Mouse (Mus musculus): ENCODE measurements at regions not wholly inside any gene's neighbourhood (a gene's known extent, or its start where the extent isn't known, plus 50 kb on each side); places are given as distances from the start of the nearest gene placed in this dataset.

GRCm38 (mm10) chr13:37148627-37149026 lies 98.6 kb upstream of the F13a1 start:
- Histone ChIP-seq H3K27me3 (ENCODE audit: control insufficient read depth, insufficient read depth, low read length) (no peaks in the 10 kb centered on the region), H3K4me1 (ENCODE audit: control insufficient read depth, insufficient read depth, low read length) (no peaks in the 10 kb centered on the region), H3K79me2 (ENCODE audit: control insufficient read depth, insufficient read depth, low read length) (no peaks in the 10 kb centered on the region), H3K36me3 (ENCODE audit: control insufficient read depth, insufficient read depth, low read length) (no peaks in the 10 kb centered on the region), H3K4me3 (ENCODE audit: insufficient read depth, low read depth, low read length) (no peak overlapping the region), H3K9ac (ENCODE audit: low read depth, low read length) (no peak overlapping the region), H3K27ac (replicated peaks; ENCODE audit: insufficient read depth, low read depth, low read length) (no peak overlapping the region)
- 80% methylated on average over 1 of the region's 1 CpGs for WGBS
- DNase-seq (ENCODE audit: extremely low read depth, low read depth, low spot score) = no peak
- TF ChIP-seq POLR2A (IDR thresholded peaks at IDR 0.05; ENCODE audit: extremely low read depth, insufficient read depth, low read length) (no peak), CTCF (IDR thresholded peaks at IDR 0.05; ENCODE audit: low read depth, low read length) (no peak)

- no peaks in the 10 kb centered on the region for H3K36me3 ChIP-seq (ENCODE audit: control insufficient read depth, insufficient read depth, low read length)
- no peaks in the 10 kb centered on the region for H3K4me1 ChIP-seq (ENCODE audit: control insufficient read depth, insufficient read depth, low read length)
- H3K27me3 ChIP-seq (ENCODE audit: control insufficient read depth, insufficient read depth, low read length) = no peaks in the 10 kb centered on the region
- H3K79me2 ChIP-seq (ENCODE audit: control insufficient read depth, insufficient read depth, low read length) = no peaks in the 10 kb centered on the region
- H3K9ac ChIP-seq (ENCODE audit: low read depth, low read length) = no peak overlapping the region
- no peak overlapping the region for H3K4me3 ChIP-seq (ENCODE audit: insufficient read depth, low read depth, low read length)
- DNase-seq (ENCODE audit: extremely low read depth, low read depth, low spot score) = no peak
- WGBS = 89% methylated on average over 8 of the region's 8 CpGs
- no peak for TF ChIP-seq CTCF (IDR thresholded peaks at IDR 0.05; ENCODE audit: low read depth, low read length)
- no peak for TF ChIP-seq POLR2A (IDR thresholded peaks at IDR 0.05; ENCODE audit: extremely low read depth, insufficient read depth, low read length)
- no peak overlapping the region for H3K27ac ChIP-seq (replicated peaks; ENCODE audit: insufficient read depth, low read depth, low read length)
Measured at GRCm38 (mm10) chr13:37147790-37148189, 97.7 kb upstream of the F13a1 start.

GRCm38 (mm10) chr13:37142812-37143211 lies 92.8 kb upstream of the F13a1 start:
- no peaks in the 10 kb centered on the region for H3K79me2 ChIP-seq (ENCODE audit: control insufficient read depth, insufficient read depth, low read length)
- no peaks in the 10 kb centered on the region for H3K4me1 ChIP-seq (ENCODE audit: control insufficient read depth, insufficient read depth, low read length)
- no peak overlapping the region for H3K4me3 ChIP-seq (ENCODE audit: insufficient read depth, low read depth, low read length)
- H3K9ac ChIP-seq (ENCODE audit: low read depth, low read length) = no peak overlapping the region
- H3K27ac ChIP-seq (replicated peaks; ENCODE audit: insufficient read depth, low read depth, low read length) = no peak overlapping the region
- TF ChIP-seq CTCF (IDR thresholded peaks at IDR 0.05; ENCODE audit: low read depth, low read length) (no peak), POLR2A (IDR thresholded peaks at IDR 0.05; ENCODE audit: extremely low read depth, insufficient read depth, low read length) (no peak)
- H3K27me3 ChIP-seq (ENCODE audit: control insufficient read depth, insufficient read depth, low read length) = no peaks in the 10 kb centered on the region
- WGBS = 84% methylated on average over 2 of the region's 2 CpGs
- H3K36me3 ChIP-seq (ENCODE audit: control insufficient read depth, insufficient read depth, low read length) = no peaks in the 10 kb centered on the region
- no peak for DNase-seq (ENCODE audit: extremely low read depth, low read depth, low spot score)

- H3K9ac ChIP-seq (ENCODE audit: low read depth, low read length) = no peak overlapping the region
- DNase-seq (ENCODE audit: extremely low read depth, low read depth, low spot score) = no peak
- H3K27me3 ChIP-seq (ENCODE audit: control insufficient read depth, insufficient read depth, low read length) = no peaks in the 10 kb centered on the region
- peaks cover 2% of the 10 kb centered on the region; the same call in 1 of the 2 replicates for H3K4me1 ChIP-seq (ENCODE audit: control insufficient read depth, insufficient read depth, low read length)
- H3K27ac ChIP-seq (replicated peaks; ENCODE audit: insufficient read depth, low read depth, low read length) = no peak overlapping the region
- H3K36me3 ChIP-seq (ENCODE audit: control insufficient read depth, insufficient read depth, low read length) = no peaks in the 10 kb centered on the region
- H3K79me2 ChIP-seq (ENCODE audit: control insufficient read depth, insufficient read depth, low read length) = no peaks in the 10 kb centered on the region
- WGBS = 75% methylated on average over 1 of the region's 1 CpGs
- TF ChIP-seq POLR2A (IDR thresholded peaks at IDR 0.05; ENCODE audit: extremely low read depth, insufficient read depth, low read length) (no peak), CTCF (IDR thresholded peaks at IDR 0.05; ENCODE audit: low read depth, low read length) (no peak)
- H3K4me3 ChIP-seq (ENCODE audit: insufficient read depth, low read depth, low read length) = no peak overlapping the region
Measured at GRCm38 (mm10) chr13:37135115-37135514, 85.1 kb upstream of the F13a1 start.

GRCm38 (mm10) chr13:37134518-37134917 lies 84.5 kb upstream of the F13a1 start:
- TF ChIP-seq POLR2A (IDR thresholded peaks at IDR 0.05; ENCODE audit: extremely low read depth, insufficient read depth, low read length) (no peak), CTCF (IDR thresholded peaks at IDR 0.05; ENCODE audit: low read depth, low read length) (no peak)

GRCm38 (mm10) chr13:37130637-37131036 lies 80.6 kb upstream of the F13a1 start:
- WGBS = 17% methylated on average over 10 of the region's 10 CpGs
- DNase-seq (ENCODE audit: extremely low read depth, low read depth, low spot score) = peak; percentile 31
- no peaks in the 10 kb centered on the region for H3K27me3 ChIP-seq (ENCODE audit: control insufficient read depth, insufficient read depth, low read length)
- no peak overlapping the region for H3K27ac ChIP-seq (replicated peaks; ENCODE audit: insufficient read depth, low read depth, low read length)
- H3K36me3 ChIP-seq (ENCODE audit: control insufficient read depth, insufficient read depth, low read length) = no peaks in the 10 kb centered on the region
- peaks cover 2% of the 10 kb centered on the region; the same call in 1 of the 2 replicates for H3K4me1 ChIP-seq (ENCODE audit: control insufficient read depth, insufficient read depth, low read length)
- H3K4me3 ChIP-seq (ENCODE audit: insufficient read depth, low read depth, low read length) = no peak overlapping the region
- TF ChIP-seq POLR2A (IDR thresholded peaks at IDR 0.05; ENCODE audit: extremely low read depth, insufficient read depth, low read length) (no peak), CTCF (IDR thresholded peaks at IDR 0.05; ENCODE audit: low read depth, low read length) (no peak)
- no peaks in the 10 kb centered on the region for H3K79me2 ChIP-seq (ENCODE audit: control insufficient read depth, insufficient read depth, low read length)
- H3K9ac ChIP-seq (ENCODE audit: low read depth, low read length) = no peak overlapping the region

More at GRCm38 (mm10) chr13:37134518-37134917, 84.5 kb upstream of the F13a1 start:
- Histone ChIP-seq H3K27me3 (ENCODE audit: control insufficient read depth, insufficient read depth, low read length) (no peaks in the 10 kb centered on the region), H3K36me3 (ENCODE audit: control insufficient read depth, insufficient read depth, low read length) (no peaks in the 10 kb centered on the region), H3K9ac (ENCODE audit: low read depth, low read length) (no peak overlapping the region), H3K27ac (replicated peaks; ENCODE audit: insufficient read depth, low read depth, low read length) (no peak overlapping the region), H3K4me3 (ENCODE audit: insufficient read depth, low read depth, low read length) (no peak overlapping the region), H3K79me2 (ENCODE audit: control insufficient read depth, insufficient read depth, low read length) (no peaks in the 10 kb centered on the region), H3K4me1 (ENCODE audit: control insufficient read depth, insufficient read depth, low read length) (peaks cover 2% of the 10 kb centered on the region; the same call in 1 of the 2 replicates)
- DNase-seq (ENCODE audit: extremely low read depth, low read depth, low spot score) = no peak
- WGBS = 87% methylated on average over 2 of the region's 2 CpGs
